Mouse (Mus musculus): ENCODE measurements around the gene Arfgap3. TPM values are rescaled to one million over a fixed set of nuclear protein-coding genes. Genes with fewer than 3 reads are reported as not detected.

Arfgap3 gene
- polyA plus RNA-seq, 1 experiment from 2014 or later = 37.4 TPM

- 80% methylated on average over 9 of the region's 9 CpGs for WGBS
- Histone ChIP-seq H3K4me3 (ENCODE audit: low read depth, low read length) (no peak overlapping the region), H3K27me3 (ENCODE audit: control insufficient read depth, insufficient read depth, low read length) (no peaks in the 10 kb centered on the region), H3K4me2 (ENCODE audit: low read depth, low read length) (no peak overlapping the region), H3K9ac (replicated peaks; ENCODE audit: low read depth, low read length) (no peak overlapping the region), H3K4me1 (ENCODE audit: control insufficient read depth, insufficient read depth, low read length) (no peaks in the 10 kb centered on the region), H3K9me3 (ENCODE audit: control insufficient read depth, low read length) (no peaks in the 10 kb centered on the region), H3K36me3 (ENCODE audit: control insufficient read depth, insufficient read depth, low read length) (peaks cover 28% of the 10 kb centered on the region), H3K27ac (ENCODE audit: low read depth, low read length) (no peak overlapping the region)
- ATAC-seq (ENCODE audit: low read depth) = no peak
These were observed 45.2 kb downstream of the Arfgap3 start for GRCm38 (mm10) chr15:83304804-83305191.

GRCm38 (mm10) chr15:83303656-83304484 lies 46.2 kb downstream of the Arfgap3 start:
- H3K27ac ChIP-seq (ENCODE audit: low read depth, low read length) = no peak overlapping the region
- H3K27me3 ChIP-seq (ENCODE audit: control insufficient read depth, insufficient read depth, low read length) = no peaks in the 10 kb centered on the region
- H3K4me2 ChIP-seq (ENCODE audit: low read depth, low read length) = no peak overlapping the region
- 83% methylated on average over 13 of the region's 13 CpGs for WGBS
- H3K36me3 ChIP-seq (ENCODE audit: control insufficient read depth, insufficient read depth, low read length) = peaks cover 28% of the 10 kb centered on the region
- no peaks in the 10 kb centered on the region for H3K4me1 ChIP-seq (ENCODE audit: control insufficient read depth, insufficient read depth, low read length)
- H3K9ac ChIP-seq (replicated peaks; ENCODE audit: low read depth, low read length) = no peak overlapping the region
- H3K9me3 ChIP-seq (ENCODE audit: control insufficient read depth, low read length) = no peaks in the 10 kb centered on the region
- no peak overlapping the region for H3K4me3 ChIP-seq (ENCODE audit: low read depth, low read length)
- ATAC-seq (ENCODE audit: low read depth) = no peak

DNA sequence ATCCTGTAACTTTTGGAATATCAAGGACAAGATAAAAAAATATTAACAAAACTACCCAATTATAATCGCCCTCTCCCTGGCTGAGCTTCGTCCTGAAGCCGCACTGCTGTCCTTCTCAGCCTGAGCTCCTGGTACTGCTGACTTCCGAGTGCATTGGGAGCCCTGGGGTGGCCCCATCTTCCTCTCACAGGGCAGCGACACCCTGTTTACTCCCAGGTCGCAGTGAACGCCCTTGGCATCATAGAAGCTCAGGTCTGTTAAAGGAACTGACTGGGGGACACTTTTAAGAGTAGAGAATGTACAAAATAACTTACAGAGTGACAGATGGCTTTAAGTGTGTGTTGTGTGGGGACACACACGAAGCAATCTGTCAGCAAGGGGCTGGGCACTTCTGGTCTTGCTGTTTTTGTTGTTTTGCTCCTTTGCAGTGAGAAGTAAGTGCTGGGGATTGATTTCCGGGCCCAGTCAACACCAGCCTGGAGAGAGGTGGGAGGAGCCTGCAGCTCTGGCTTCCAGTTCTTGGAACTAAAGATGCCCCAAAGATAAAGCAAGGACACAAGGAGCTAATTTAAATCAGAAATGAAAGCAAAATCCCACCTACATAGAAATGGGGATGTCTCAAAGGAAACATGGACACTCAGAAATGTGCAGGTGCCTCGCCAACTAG lies 50.0 kb downstream of the Arfgap3 start:
- WGBS = 64% methylated on average over 10 of the region's 10 CpGs
- H3K9me3 ChIP-seq (ENCODE audit: control insufficient read depth, low read length) = no peaks in the 10 kb centered on the region
- no peak overlapping the region for H3K4me3 ChIP-seq (ENCODE audit: low read depth, low read length)
- no peak overlapping the region for H3K9ac ChIP-seq (replicated peaks; ENCODE audit: low read depth, low read length)
- no peak overlapping the region for H3K27ac ChIP-seq (ENCODE audit: low read depth, low read length)
- H3K36me3 ChIP-seq (ENCODE audit: control insufficient read depth, insufficient read depth, low read length) = peaks cover 5% of the 10 kb centered on the region; the same call in 1 of the 2 replicates
- ATAC-seq (ENCODE audit: low read depth) = no peak
- no peaks in the 10 kb centered on the region for H3K4me1 ChIP-seq (ENCODE audit: control insufficient read depth, insufficient read depth, low read length)
- no peak overlapping the region for H3K4me2 ChIP-seq (ENCODE audit: low read depth, low read length)
- no peaks in the 10 kb centered on the region for H3K27me3 ChIP-seq (ENCODE audit: control insufficient read depth, insufficient read depth, low read length)

- Histone ChIP-seq H3K9me3 (ENCODE audit: control insufficient read depth, low read length) (no peaks in the 10 kb centered on the region), H3K4me1 (ENCODE audit: control insufficient read depth, insufficient read depth, low read length) (no peaks in the 10 kb centered on the region), H3K9ac (replicated peaks; ENCODE audit: low read depth, low read length) (no peak overlapping the region), H3K27ac (ENCODE audit: low read depth, low read length) (no peak overlapping the region), H3K36me3 (ENCODE audit: control insufficient read depth, insufficient read depth, low read length) (peaks cover 5% of the 10 kb centered on the region; the same call in 1 of the 2 replicates), H3K4me3 (ENCODE audit: low read depth, low read length) (no peak overlapping the region), H3K27me3 (ENCODE audit: control insufficient read depth, insufficient read depth, low read length) (no peaks in the 10 kb centered on the region), H3K4me2 (ENCODE audit: low read depth, low read length) (no peak overlapping the region)
- WGBS = 94% methylated on average over 7 of the region's 7 CpGs
- ATAC-seq (ENCODE audit: low read depth) = no peak
These were observed 50.6 kb downstream of the Arfgap3 start for GRCm38 (mm10) chr15:83299450-83299849.

DNA sequence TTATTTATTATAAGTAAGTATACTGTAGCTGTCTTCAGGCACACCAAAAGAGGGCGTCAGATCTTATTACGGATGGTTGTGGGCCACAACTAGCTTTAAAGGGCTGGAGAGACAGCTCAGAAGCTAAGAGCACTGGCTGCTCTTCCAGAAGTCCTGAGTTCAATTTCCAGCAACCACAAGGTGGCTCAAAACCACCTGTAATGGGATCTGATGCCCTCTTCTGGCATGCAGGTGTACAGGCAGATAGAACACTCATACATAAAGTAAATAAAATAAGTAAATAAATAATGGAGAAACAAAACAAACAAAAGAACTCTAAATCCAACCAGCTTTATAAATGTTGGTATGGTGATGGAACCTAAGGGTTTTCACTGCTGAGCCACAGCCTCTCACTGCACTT lies 51.2 kb downstream of the Arfgap3 start:
- H3K9me3 ChIP-seq (ENCODE audit: control insufficient read depth, low read length) = no peaks in the 10 kb centered on the region
- H3K9ac ChIP-seq (replicated peaks; ENCODE audit: low read depth, low read length) = no peak overlapping the region
- H3K4me3 ChIP-seq (ENCODE audit: low read depth, low read length) = no peak overlapping the region
- H3K4me1 ChIP-seq (ENCODE audit: control insufficient read depth, insufficient read depth, low read length) = no peaks in the 10 kb centered on the region
- H3K27ac ChIP-seq (ENCODE audit: low read depth, low read length) = no peak overlapping the region
- no peak overlapping the region for H3K4me2 ChIP-seq (ENCODE audit: low read depth, low read length)
- no peak for ATAC-seq (ENCODE audit: low read depth)
- H3K27me3 ChIP-seq (ENCODE audit: control insufficient read depth, insufficient read depth, low read length) = no peaks in the 10 kb centered on the region
- WGBS = 92% methylated on average over 2 of the region's 2 CpGs
- peaks cover 5% of the 10 kb centered on the region; the same call in 1 of the 2 replicates for H3K36me3 ChIP-seq (ENCODE audit: control insufficient read depth, insufficient read depth, low read length)

- Histone ChIP-seq H3K4me1 (ENCODE audit: control insufficient read depth, insufficient read depth, low read length) (no peaks in the 10 kb centered on the region), H3K27me3 (ENCODE audit: control insufficient read depth, insufficient read depth, low read length) (no peaks in the 10 kb centered on the region), H3K27ac (ENCODE audit: low read depth, low read length) (no peak overlapping the region), H3K9me3 (ENCODE audit: control insufficient read depth, low read length) (no peaks in the 10 kb centered on the region), H3K4me2 (ENCODE audit: low read depth, low read length) (no peak overlapping the region), H3K9ac (replicated peaks; ENCODE audit: low read depth, low read length) (no peak overlapping the region), H3K4me3 (ENCODE audit: low read depth, low read length) (no peak overlapping the region), H3K36me3 (ENCODE audit: control insufficient read depth, insufficient read depth, low read length) (peaks cover 5% of the 10 kb centered on the region; the same call in 1 of the 2 replicates)
- ATAC-seq (ENCODE audit: low read depth) = no peak
- 83% methylated on average over 8 of the region's 8 CpGs for WGBS
These were observed 51.7 kb downstream of the Arfgap3 start for GRCm38 (mm10) chr15:83298313-83298712.

- H3K9me3 ChIP-seq (ENCODE audit: control insufficient read depth, low read length) = no peaks in the 10 kb centered on the region
- ATAC-seq (ENCODE audit: low read depth) = no peak
- no peaks in the 10 kb centered on the region for H3K27me3 ChIP-seq (ENCODE audit: control insufficient read depth, insufficient read depth, low read length)
- H3K4me3 ChIP-seq (ENCODE audit: low read depth, low read length) = no peak overlapping the region
- no peaks in the 10 kb centered on the region for H3K36me3 ChIP-seq (ENCODE audit: control insufficient read depth, insufficient read depth, low read length)
- no peak overlapping the region for H3K9ac ChIP-seq (replicated peaks; ENCODE audit: low read depth, low read length)
- no peaks in the 10 kb centered on the region for H3K4me1 ChIP-seq (ENCODE audit: control insufficient read depth, insufficient read depth, low read length)
- no peak overlapping the region for H3K4me2 ChIP-seq (ENCODE audit: low read depth, low read length)
- 48% methylated on average over 7 of the region's 8 CpGs for WGBS
- H3K27ac ChIP-seq (ENCODE audit: low read depth, low read length) = no peak overlapping the region
These were observed 53.2 kb downstream of the Arfgap3 start for GRCm38 (mm10) chr15:83296771-83297311.

- Histone ChIP-seq H3K9ac (replicated peaks; ENCODE audit: low read depth, low read length) (no peak overlapping the region), H3K36me3 (ENCODE audit: control insufficient read depth, insufficient read depth, low read length) (no peaks in the 10 kb centered on the region), H3K4me3 (ENCODE audit: low read depth, low read length) (no peak overlapping the region), H3K27ac (ENCODE audit: low read depth, low read length) (no peak overlapping the region), H3K4me1 (ENCODE audit: control insufficient read depth, insufficient read depth, low read length) (no peaks in the 10 kb centered on the region), H3K27me3 (ENCODE audit: control insufficient read depth, insufficient read depth, low read length) (no peaks in the 10 kb centered on the region), H3K4me2 (ENCODE audit: low read depth, low read length) (no peak overlapping the region), H3K9me3 (ENCODE audit: control insufficient read depth, low read length) (no peaks in the 10 kb centered on the region)
- WGBS = 94% methylated on average over 4 of the region's 4 CpGs
- no peak for ATAC-seq (ENCODE audit: low read depth)
These were observed 54.0 kb downstream of the Arfgap3 start for GRCm38 (mm10) chr15:83296050-83296449.

GRCm38 (mm10) chr15:83294954-83295353 lies 55.1 kb downstream of the Arfgap3 start:
- no peak overlapping the region for H3K9ac ChIP-seq (replicated peaks; ENCODE audit: low read depth, low read length)
- no peak for ATAC-seq (ENCODE audit: low read depth)
- H3K9me3 ChIP-seq (ENCODE audit: control insufficient read depth, low read length) = no peaks in the 10 kb centered on the region
- no peak overlapping the region for H3K27ac ChIP-seq (ENCODE audit: low read depth, low read length)
- 74% methylated on average over 3 of the region's 3 CpGs for WGBS
- H3K4me2 ChIP-seq (ENCODE audit: low read depth, low read length) = no peak overlapping the region
- no peaks in the 10 kb centered on the region for H3K4me1 ChIP-seq (ENCODE audit: control insufficient read depth, insufficient read depth, low read length)
- H3K27me3 ChIP-seq (ENCODE audit: control insufficient read depth, insufficient read depth, low read length) = no peaks in the 10 kb centered on the region
- H3K4me3 ChIP-seq (ENCODE audit: low read depth, low read length) = no peak overlapping the region
- no peaks in the 10 kb centered on the region for H3K36me3 ChIP-seq (ENCODE audit: control insufficient read depth, insufficient read depth, low read length)

Data from neural tube, embryonic 14.5 days (tissue).